Mouse (Mus musculus) testis, adult 2 months (tissue): ENCODE results near the gene Tmtc4.

Source experiments
- CTCF ChIP-seq: fragments of 200-500 bp; IDR thresholded peaks from 2 replicates; pipeline ENCODE4 v1.5.1; 2012; ENCODE audit warnings: low read depth, mild to moderate bottlenecking, inconsistent platforms, low read length, moderate library complexity; ENCODE audit not compliant: control insufficient read depth, insufficient read depth, insufficient replicate concordance
- POLR2A ChIP-seq: fragments of 200-500 bp; IDR thresholded peaks from 2 replicates; pipeline ENCODE4 v1.6.1; 2012; ENCODE audit warnings: low read depth, mild to moderate bottlenecking, inconsistent platforms, low read length, moderate library complexity; ENCODE audit not compliant: control insufficient read depth

DNA sequence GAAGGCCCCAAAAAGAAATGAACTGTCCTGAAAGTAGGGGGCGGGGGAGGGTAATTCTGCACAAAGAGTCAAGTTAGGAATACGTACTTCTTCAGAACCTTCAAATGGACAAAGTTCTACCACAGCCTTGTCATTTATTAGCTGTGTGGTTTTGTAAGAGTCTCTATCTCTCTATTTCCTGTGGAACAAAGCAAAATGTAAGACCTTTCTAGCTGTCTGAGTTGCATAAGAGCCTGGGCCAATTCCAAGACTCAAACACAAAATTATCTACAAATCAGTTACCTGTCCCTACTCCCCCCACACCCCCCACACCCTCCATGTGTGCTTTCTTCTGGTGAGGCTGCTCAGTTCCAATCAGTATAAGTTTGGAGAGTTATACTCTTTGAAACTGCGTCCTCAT is 5.0 kb downstream of the Tmtc4 start:
- no peak for TF ChIP-seq CTCF
- no peak for TF ChIP-seq POLR2A
